Mouse (Mus musculus): ENCODE results near the gene Gal3st1.
"Not testable (repeated sequence)": the region's sequence is repeated elsewhere in the genome, so short reads cannot be mapped to it uniquely, and the experiment has no call there.

Gene Gal3st1

GRCm38 (mm10) chr11:3983291-3983862, at the start of gene Gal3st1:
TSS of gene Gal3st1 (plus strand) at chr11:3983636.
- in situ Hi-C loops (cut with MboI; ENCODE audit: low sequenced_read_pairs) = no loop called here

GRCm38 (mm10) chr11:3933756-3934285, 49.6 kb upstream of the Gal3st1 start:
- in situ Hi-C loops (cut with MboI; ENCODE audit: low sequenced_read_pairs) = no loop called here

GRCm38 (mm10) chr11:3935135-3935534, 48.3 kb upstream of the Gal3st1 start:
- in situ Hi-C loops (cut with MboI; ENCODE audit: low sequenced_read_pairs) = no loop called here

GRCm38 (mm10) chr11:3936318-3936717, 47.1 kb upstream of the Gal3st1 start:
- in situ Hi-C loops (cut with MboI; ENCODE audit: low sequenced_read_pairs) = no loop called here

GRCm38 (mm10) chr11:3937321-3937874, 46.0 kb upstream of the Gal3st1 start:
- in situ Hi-C loops (cut with MboI; ENCODE audit: low sequenced_read_pairs) = no loop called here

GRCm38 (mm10) chr11:3941371-3941770, 42.1 kb upstream of the Gal3st1 start:
- in situ Hi-C loops (cut with MboI; ENCODE audit: low sequenced_read_pairs) = no loop called here

- in situ Hi-C loops (cut with MboI; ENCODE audit: low sequenced_read_pairs) = no loop called here
These were observed 37.0 kb upstream of the Gal3st1 start for GRCm38 (mm10) chr11:3946386-3946785.

- in situ Hi-C loops (cut with MboI; ENCODE audit: low sequenced_read_pairs) = not testable (repeated sequence)
These were observed 28.6 kb upstream of the Gal3st1 start for GRCm38 (mm10) chr11:3954876-3955275.

- in situ Hi-C loops (cut with MboI; ENCODE audit: low sequenced_read_pairs) = not testable (repeated sequence)
These were observed 28.1 kb upstream of the Gal3st1 start for GRCm38 (mm10) chr11:3955371-3955770.

- in situ Hi-C loops (cut with MboI; ENCODE audit: low sequenced_read_pairs) = no loop called here
These were observed 22.5 kb upstream of the Gal3st1 start for GRCm38 (mm10) chr11:3960901-3961300.

GRCm38 (mm10) chr11:3961761-3962160, 21.7 kb upstream of the Gal3st1 start:
- in situ Hi-C loops (cut with MboI; ENCODE audit: low sequenced_read_pairs) = no loop called here

- in situ Hi-C loops (cut with MboI; ENCODE audit: low sequenced_read_pairs) = no loop called here
These were observed 20.3 kb upstream of the Gal3st1 start for GRCm38 (mm10) chr11:3963155-3963554.

GRCm38 (mm10) chr11:3963610-3964415, 19.6 kb upstream of the Gal3st1 start, which contains the start of gene Pes1:
TSS of gene Pes1 (plus strand) at chr11:3963975.
- in situ Hi-C loops (cut with MboI; ENCODE audit: low sequenced_read_pairs) = no loop called here

- in situ Hi-C loops (cut with MboI; ENCODE audit: low sequenced_read_pairs) = no loop called here
These were observed 18.8 kb upstream of the Gal3st1 start for GRCm38 (mm10) chr11:3964416-3965172.

GRCm38 (mm10) chr11:3969837-3970236, 13.6 kb upstream of the Gal3st1 start:
- in situ Hi-C loops (cut with MboI; ENCODE audit: low sequenced_read_pairs) = no loop called here

GRCm38 (mm10) chr11:3970361-3970760, 13.1 kb upstream of the Gal3st1 start:
- in situ Hi-C loops (cut with MboI; ENCODE audit: low sequenced_read_pairs) = no loop called here

- in situ Hi-C loops (cut with MboI; ENCODE audit: low sequenced_read_pairs) = no loop called here
These were observed 10.4 kb upstream of the Gal3st1 start for GRCm38 (mm10) chr11:3973081-3973480.

- in situ Hi-C loops (cut with MboI; ENCODE audit: low sequenced_read_pairs) = no loop called here
These were observed 9.1 kb upstream of the Gal3st1 start for GRCm38 (mm10) chr11:3974311-3974710.

GRCm38 (mm10) chr11:3976678-3977077, 6.8 kb upstream of the Gal3st1 start, which contains the start of gene 4930556J24Rik:
TSS of gene 4930556J24Rik (minus strand) at chr11:3976778.
- in situ Hi-C loops (cut with MboI; ENCODE audit: low sequenced_read_pairs) = no loop called here

- in situ Hi-C loops (cut with MboI; ENCODE audit: low sequenced_read_pairs) = no loop called here
These were observed 5.0 kb upstream of the Gal3st1 start for GRCm38 (mm10) chr11:3978421-3978820.

GRCm38 (mm10) chr11:3981536-3981935, 1.9 kb upstream of the Gal3st1 start:
- in situ Hi-C loops (cut with MboI; ENCODE audit: low sequenced_read_pairs) = no loop called here
